Mouse (Mus musculus) erythroblast, embryonic 14.5 days (primary cell): ENCODE results near the gene Lepr. TPM values are rescaled to one million over a fixed set of nuclear protein-coding genes. Genes with fewer than 3 reads are reported as not detected.

ENCODE experiments used
- H3K27me3 ChIP-seq: 2 replicates; pipeline ENCODE4 v1.6.1; 2012; ENCODE audit warnings: inconsistent platforms; ENCODE audit not compliant: control insufficient read depth
- H3K36me3 ChIP-seq: 2 replicates; pipeline ENCODE4 v1.6.1; 2012; ENCODE audit warnings: mild to moderate bottlenecking, inconsistent platforms; ENCODE audit not compliant: control insufficient read depth
- H3K4me1 ChIP-seq: 2 replicates; pipeline ENCODE4 v1.6.1; 2012; ENCODE audit warnings: inconsistent platforms; ENCODE audit not compliant: control insufficient read depth
- H3K4me3 ChIP-seq: replicated peaks from 2 replicates; pipeline ENCODE3; 2012; ENCODE audit warnings: moderate library complexity, mild to moderate bottlenecking, inconsistent platforms
- H3K9me3 ChIP-seq: 2 replicates; pipeline ENCODE4 v1.6.1; 2012; ENCODE audit warnings: low read length, inconsistent platforms, mixed read lengths; ENCODE audit not compliant: control insufficient read depth
- GATA1 ChIP-seq: IDR thresholded peaks from 2 replicates; pipeline ENCODE4 v1.6.1; 2012; ENCODE audit warnings: low read length, inconsistent platforms, mixed read lengths
- TAL1 ChIP-seq: IDR thresholded peaks from 3 replicates; pipeline ENCODE4 v1.6.1; 2012; ENCODE audit warnings: low read length, inconsistent platforms, mixed read lengths
- polyA plus RNA-seq: library from polyadenylated mRNA; stranded (reverse); fragments of >175 nt; gene quantifications from 2 replicates; pipeline ENCODE4 v1.2.3, GENCODE M21; 2012

Lepr gene
- not detected in 2 replicates for polyA plus RNA-seq

DNA sequence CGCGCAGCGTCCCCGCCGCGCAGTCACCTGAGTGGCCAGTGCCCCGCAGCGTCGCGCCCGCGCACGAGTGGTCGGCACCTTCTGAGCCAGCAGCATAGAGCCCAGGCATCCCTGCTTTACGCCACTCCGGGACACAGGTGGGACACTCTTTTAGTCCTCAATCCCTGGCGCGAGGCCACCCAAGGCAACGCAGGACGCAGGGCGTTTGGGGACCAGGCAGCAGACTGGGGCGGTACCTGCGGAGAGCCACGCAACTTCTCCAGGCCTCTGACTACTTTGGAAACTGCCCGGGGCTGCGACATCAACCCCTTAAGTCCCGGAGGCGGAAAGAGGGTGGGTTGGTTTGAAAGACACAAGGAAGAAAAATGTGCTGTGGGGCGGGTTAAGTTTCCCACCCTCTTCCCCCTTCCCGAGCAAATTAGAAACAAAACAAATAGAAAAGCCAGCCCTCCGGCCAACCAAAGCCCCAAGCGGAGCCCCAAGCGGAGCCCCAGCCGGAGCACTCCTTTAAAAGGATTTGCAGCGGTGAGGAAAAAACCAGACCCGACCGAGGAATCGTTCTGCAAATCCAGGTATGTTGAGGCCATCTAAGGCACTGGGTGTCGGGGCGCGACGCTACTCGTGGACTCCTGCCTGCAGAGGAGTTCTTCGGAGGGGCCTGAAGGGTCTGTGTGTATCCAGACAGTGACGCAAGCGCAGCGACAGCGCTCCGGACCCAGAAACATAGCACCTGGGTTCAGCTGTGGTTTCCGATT lies at the start of gene Lepr:
Gene Lepr (plus strand): TSS at position 38 of the 755 bp plus-strand sequence.
- Histone ChIP-seq H3K9me3 (no peaks in the 10 kb centered on the region), H3K4me1 (no peaks in the 10 kb centered on the region), H3K36me3 (no peaks in the 10 kb centered on the region), H3K27me3 (peaks cover 26% of the 10 kb centered on the region), H3K4me3 (peak within 1 kb of the TSS; percentile 22)
- TF ChIP-seq GATA1 = no peak
- no peak for TF ChIP-seq TAL1

DNA sequence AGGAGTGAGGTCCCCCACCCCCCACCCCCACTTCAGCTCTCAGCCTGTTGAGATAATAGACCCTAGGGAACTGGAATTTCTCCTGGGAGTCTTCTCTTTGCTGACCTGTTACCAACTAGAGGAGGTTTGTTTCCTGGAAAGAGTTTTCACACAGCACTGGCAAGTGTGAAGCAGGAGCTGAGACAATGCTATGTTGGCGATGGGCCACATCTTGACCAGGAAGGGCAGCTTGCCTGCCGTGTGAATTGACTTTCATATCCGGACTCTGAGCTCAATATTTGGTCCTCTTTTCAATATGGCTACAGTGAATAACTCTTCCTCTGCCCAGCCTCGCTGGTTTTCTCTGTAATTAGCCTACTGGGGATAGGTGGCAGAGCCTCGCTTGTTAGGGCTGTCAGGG lies 48.0 kb upstream of the Lepr start:
- Histone ChIP-seq H3K27me3 (no peaks in the 10 kb centered on the region), H3K9me3 (no peaks in the 10 kb centered on the region; the same call in none of the 2 replicates), H3K4me3 (no peak overlapping the region), H3K36me3 (peaks cover 6% of the 10 kb centered on the region), H3K4me1 (no peaks in the 10 kb centered on the region)
- no peak for TF ChIP-seq TAL1
- no peak for TF ChIP-seq GATA1

DNA sequence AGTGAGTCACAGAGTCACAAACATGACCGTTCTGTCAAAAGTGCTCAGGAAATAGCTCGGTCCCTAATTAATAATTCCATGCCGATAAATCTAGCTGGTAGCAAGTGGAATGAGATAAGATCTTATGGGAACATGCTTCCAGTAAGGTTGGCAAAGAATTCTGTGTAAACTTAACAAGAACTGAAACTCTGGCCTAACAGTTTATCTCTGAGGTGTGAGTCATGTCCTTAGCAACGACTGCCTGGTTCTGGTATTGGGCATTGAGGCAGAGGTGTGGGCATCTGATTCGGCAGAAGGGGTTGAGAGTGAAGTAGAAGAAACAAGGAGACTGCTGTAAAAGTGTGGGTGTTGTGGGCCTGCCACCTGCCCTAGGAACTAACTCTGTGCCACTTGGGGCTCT lies 47.4 kb upstream of the Lepr start:
- TF ChIP-seq TAL1 (no peak), GATA1 (no peak)
- H3K4me3 ChIP-seq = no peak overlapping the region
- peaks cover 2% of the 10 kb centered on the region for H3K36me3 ChIP-seq
- no peaks in the 10 kb centered on the region for H3K27me3 ChIP-seq
- no peaks in the 10 kb centered on the region for H3K4me1 ChIP-seq
- H3K9me3 ChIP-seq = no peaks in the 10 kb centered on the region; the same call in none of the 2 replicates

DNA sequence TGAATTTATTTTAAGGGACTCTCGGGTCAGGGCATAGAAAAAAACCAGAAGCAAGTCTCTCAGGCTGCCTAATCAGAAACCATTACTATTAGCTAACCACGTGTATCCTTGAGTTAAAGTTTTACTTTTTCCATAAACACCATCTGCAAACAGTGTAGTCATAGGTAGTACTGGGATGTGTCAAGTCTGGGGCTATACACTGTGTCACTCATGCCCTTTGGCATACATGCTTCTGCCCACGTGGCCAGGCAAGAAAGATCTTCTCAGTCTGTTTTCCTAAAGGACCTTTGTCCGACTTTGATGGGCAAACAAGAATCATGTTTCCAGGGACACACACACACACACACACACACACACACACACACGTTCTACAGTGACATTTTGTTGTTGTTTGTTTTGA lies 42.4 kb upstream of the Lepr start:
- no peaks in the 10 kb centered on the region for H3K27me3 ChIP-seq
- TF ChIP-seq GATA1 (no peak), TAL1 (no peak)
- no peak overlapping the region for H3K4me3 ChIP-seq
- no peaks in the 10 kb centered on the region for H3K36me3 ChIP-seq
- no peaks in the 10 kb centered on the region for H3K9me3 ChIP-seq
- no peaks in the 10 kb centered on the region for H3K4me1 ChIP-seq

DNA sequence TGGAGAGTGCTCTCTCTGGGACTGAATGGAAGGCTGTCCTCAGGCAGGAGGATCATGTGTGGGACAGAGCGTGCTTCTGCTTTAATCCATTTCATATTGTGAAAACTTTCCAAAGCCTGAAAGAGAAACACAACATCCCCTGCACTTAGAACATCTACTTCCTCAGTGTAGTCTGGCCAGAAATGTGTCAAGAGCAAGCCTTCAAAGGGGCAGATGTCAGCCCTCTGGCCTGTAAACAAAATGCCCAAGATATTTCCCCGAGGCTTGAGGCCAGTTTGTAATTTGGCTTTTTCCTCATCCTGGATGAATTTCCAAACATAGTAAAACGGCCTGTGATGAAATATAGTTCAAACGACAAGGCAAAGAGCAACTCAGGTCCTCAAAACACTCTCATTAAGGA lies 41.5 kb upstream of the Lepr start:
- no peaks in the 10 kb centered on the region for H3K36me3 ChIP-seq
- H3K27me3 ChIP-seq = no peaks in the 10 kb centered on the region

DNA sequence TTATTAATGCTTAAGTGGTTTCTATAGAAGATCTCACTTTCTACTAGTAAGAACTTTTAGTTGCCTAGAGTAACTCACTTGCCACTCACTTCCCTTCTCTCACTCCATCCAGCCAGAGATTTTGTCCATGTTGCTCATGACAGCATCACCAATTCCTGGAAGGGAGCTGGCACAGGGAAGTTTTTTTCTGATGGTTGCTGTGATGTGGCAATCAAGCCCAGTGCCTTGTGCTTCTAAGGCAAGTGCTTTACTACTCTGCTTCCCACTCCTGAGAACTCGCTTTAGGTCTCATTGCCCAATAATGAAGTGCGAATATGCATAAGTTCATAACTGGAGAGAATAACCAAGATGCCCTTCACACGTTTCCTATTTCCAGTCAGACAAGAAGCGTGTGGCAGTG lies 34.6 kb upstream of the Lepr start:
- Histone ChIP-seq H3K27me3 (no peaks in the 10 kb centered on the region), H3K36me3 (no peaks in the 10 kb centered on the region), H3K4me1 (no peaks in the 10 kb centered on the region), H3K4me3 (no peak overlapping the region), H3K9me3 (no peaks in the 10 kb centered on the region)
- TF ChIP-seq TAL1 (no peak), GATA1 (no peak)

More for the DNA sequence above, 41.5 kb upstream of the Lepr start:
- Histone ChIP-seq H3K9me3 (no peaks in the 10 kb centered on the region), H3K4me3 (no peak overlapping the region), H3K4me1 (no peaks in the 10 kb centered on the region)
- TF ChIP-seq GATA1 (no peak), TAL1 (no peak)

DNA sequence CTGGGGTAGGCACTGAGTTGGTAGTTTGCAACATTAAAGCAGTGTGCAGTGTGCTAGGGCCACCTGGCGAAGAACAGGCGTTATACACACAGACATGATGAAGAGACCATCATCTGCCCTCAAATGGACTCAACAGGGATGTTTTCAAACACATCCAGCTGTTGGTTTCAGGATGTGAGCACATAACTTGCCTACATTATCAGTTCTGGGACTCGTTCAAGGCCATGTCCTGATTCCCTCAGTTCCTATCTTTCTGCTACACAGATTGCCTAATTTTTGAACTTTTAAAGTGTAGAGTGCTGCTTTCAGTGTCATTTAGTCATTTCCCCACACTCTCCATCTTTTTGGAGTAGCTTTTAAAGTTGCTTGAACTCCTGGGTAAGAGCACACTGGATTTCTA lies 34.1 kb upstream of the Lepr start:
- Histone ChIP-seq H3K9me3 (no peaks in the 10 kb centered on the region), H3K4me3 (no peak overlapping the region), H3K4me1 (no peaks in the 10 kb centered on the region), H3K36me3 (no peaks in the 10 kb centered on the region), H3K27me3 (no peaks in the 10 kb centered on the region)
- TF ChIP-seq GATA1 = no peak
- no peak for TF ChIP-seq TAL1

DNA sequence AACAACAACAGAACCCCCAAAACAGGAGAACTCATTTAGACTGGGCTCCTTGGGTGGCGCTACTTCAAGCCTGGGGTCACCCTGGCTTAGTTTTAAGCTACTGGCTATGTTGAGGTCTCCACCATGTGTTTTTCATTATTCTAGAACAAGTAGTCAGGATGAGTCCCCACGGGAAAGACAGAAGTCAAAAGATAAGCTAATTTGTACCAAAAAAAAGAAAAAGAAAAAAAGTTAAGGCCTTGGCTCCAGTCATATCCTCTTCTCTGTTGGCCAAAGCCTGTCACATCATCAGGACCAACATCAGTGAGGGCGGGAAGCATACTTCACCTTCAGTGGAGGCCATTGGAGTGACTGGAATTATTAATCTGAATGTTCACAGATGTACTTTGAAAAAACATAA lies 32.4 kb upstream of the Lepr start:
- TF ChIP-seq TAL1 (no peak), GATA1 (no peak)
- Histone ChIP-seq H3K36me3 (no peaks in the 10 kb centered on the region), H3K9me3 (no peaks in the 10 kb centered on the region), H3K4me1 (no peaks in the 10 kb centered on the region), H3K27me3 (no peaks in the 10 kb centered on the region), H3K4me3 (no peak overlapping the region)

DNA sequence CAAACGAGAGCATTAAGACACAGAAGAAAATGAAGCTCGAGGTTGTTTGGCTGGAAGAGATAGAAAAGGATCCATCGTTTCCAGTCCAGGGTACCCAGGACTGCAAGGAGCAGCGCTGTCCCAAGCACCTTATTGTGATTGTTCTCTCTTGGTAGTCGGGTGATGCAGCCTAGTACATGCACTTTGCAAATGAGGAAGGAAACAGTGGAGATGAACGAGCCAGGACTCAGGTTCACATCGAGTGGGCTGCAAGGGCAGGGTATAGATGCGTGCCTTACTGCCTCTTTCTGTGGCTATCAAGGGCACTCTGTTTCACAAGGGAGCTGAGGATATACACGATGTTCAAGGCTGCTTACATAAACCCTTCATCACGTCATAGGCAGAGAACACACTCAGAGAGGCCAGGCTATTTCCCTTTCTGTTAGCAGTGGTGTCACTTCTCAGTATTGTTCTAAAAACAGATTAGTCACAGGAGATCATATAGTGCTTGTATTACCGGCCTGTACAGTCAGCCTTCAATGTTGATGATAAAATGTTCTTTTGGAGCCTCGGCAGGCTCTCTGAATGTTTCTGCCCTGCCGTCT lies 30.9 kb upstream of the Lepr start:
- Histone ChIP-seq H3K4me1 (no peaks in the 10 kb centered on the region), H3K27me3 (no peaks in the 10 kb centered on the region), H3K36me3 (no peaks in the 10 kb centered on the region), H3K9me3 (no peaks in the 10 kb centered on the region), H3K4me3 (no peak overlapping the region)
- no peak for TF ChIP-seq TAL1
- no peak for TF ChIP-seq GATA1
